Mouse (Mus musculus) heart, embryonic 15.5 days (tissue): ENCODE measurements around the gene Gm21760. TPM values are rescaled to one million over a fixed set of nuclear protein-coding genes. Genes with fewer than 3 reads are reported as not detected.
"Not testable (repeated sequence)": the region's sequence is repeated elsewhere in the genome, so short reads cannot be mapped to it uniquely, and the experiment has no call there.

ENCODE experiments used
- ATAC-seq: fragments of 200-750 bp; cut with Nextera tagmentation; replicated peaks from 2 replicates; pipeline ENCODE4 v1.8.0; 2017; ENCODE audit warnings: low read depth, moderate TSS enrichment; ENCODE audit not compliant: insufficient number of reproducible peaks, insufficient read depth, low FRiP score
- H3K27ac ChIP-seq: fragments of 300-500 bp; sonication (generic); 2 replicates; pipeline ENCODE4 v1.5.1; 2015; ENCODE audit warnings: mild to moderate bottlenecking, inconsistent platforms
- H3K27me3 ChIP-seq: fragments of 300-500 bp; sonication (generic); 2 replicates; pipeline ENCODE4 v1.6.1; 2015; ENCODE audit warnings: inconsistent platforms
- H3K36me3 ChIP-seq: fragments of 300-500 bp; sonication (generic); 2 replicates; pipeline ENCODE4 v1.6.1; 2015; ENCODE audit warnings: mild to moderate bottlenecking, inconsistent platforms
- H3K4me1 ChIP-seq: fragments of 300-500 bp; sonication (generic); replicated peaks from 2 replicates; pipeline ENCODE4 v1.6.1; 2015; ENCODE audit warnings: inconsistent platforms
- H3K4me2 ChIP-seq: fragments of 300-500 bp; sonication (generic); 2 replicates; pipeline ENCODE4 v1.6.1; 2015; ENCODE audit warnings: inconsistent platforms, mild to moderate bottlenecking, moderate library complexity
- H3K4me3 ChIP-seq: fragments of 300-500 bp; sonication (generic); 2 replicates; pipeline ENCODE4 v1.5.1; 2015; ENCODE audit warnings: mild to moderate bottlenecking, inconsistent platforms
- H3K9ac ChIP-seq: fragments of 300-500 bp; sonication (generic); 2 replicates; pipeline ENCODE4 v1.6.1; 2015; ENCODE audit warnings: mild to moderate bottlenecking, inconsistent platforms
- H3K9me3 ChIP-seq: fragments of 300-500 bp; sonication (generic); replicated peaks from 2 replicates; pipeline ENCODE4 v1.6.1; 2016; ENCODE audit warnings: inconsistent platforms
- WGBS: fragments of 180-500 bp; shearing (Covaris S2); methylation state at CpG from one replicate; pipeline ENCODE4 v1.1.7; 2015; ENCODE audit warnings: mixed read lengths; 5-methylcytosine and 5-hydroxymethylcytosine counted together
- polyA plus RNA-seq: library from polyadenylated mRNA; unstranded; fragments of >200 nt; fragmentation: Nextera tagmentation; extraction: Ambion mirVana; gene quantifications from 2 replicates; pipeline ENCODE4 v1.2.1, GENCODE M21; 2015

Gene Gm21760
- not detected in 2 replicates for polyA plus RNA-seq

GRCm38 (mm10) chrY:80133479-80133878, at the start of gene Gm21760:
Gene Gm21760, plus strand, starts transcription at chrY:80133779.
- H3K36me3 ChIP-seq, H3K27ac ChIP-seq, H3K27me3 ChIP-seq, H3K4me1 ChIP-seq, H3K4me3 ChIP-seq, H3K4me2 ChIP-seq, H3K9ac ChIP-seq, H3K9me3 ChIP-seq, ATAC-seq: not testable (repeated sequence)
- WGBS, result no CpG with 5 or more reads among the region's 6 CpGs
